Mouse (Mus musculus) ES-E14 (cell line): ENCODE measurements at regions not wholly inside any gene's neighbourhood (a gene's known extent, or its start where the extent isn't known, plus 50 kb on each side); places are given as distances from the start of the nearest gene placed in this dataset.

Experiments used
- DNase-seq: peaks from one replicate; pipeline ENCODE4 v3.0.0-alpha.2; 2013; ENCODE audit warnings: low read depth, low spot score
- H3K27ac ChIP-seq: 2 replicates; pipeline ENCODE4 v1.5.1; 2012; ENCODE audit warnings: low read depth, mild to moderate bottlenecking, low read length, moderate library complexity, mixed read lengths; ENCODE audit not compliant: poor library complexity, insufficient read depth, severe bottlenecking
- H3K36me3 ChIP-seq: 2 replicates; pipeline ENCODE4 v1.6.1; 2012; ENCODE audit warnings: mild to moderate bottlenecking, low read length, moderate library complexity, mixed read lengths; ENCODE audit not compliant: control insufficient read depth, poor library complexity, insufficient read depth, severe bottlenecking
- H3K4me1 ChIP-seq, 2 experiments: fragments of 150-350 bp in 1 of 2; sonication (generic) in 1 of 2; 2 replicates each; pipeline ENCODE4 v1.6.1; 2012; ENCODE audit warnings: low read length in 2 of 2, mild to moderate bottlenecking in 1 of 2, mixed read lengths in 1 of 2; ENCODE audit not compliant: control insufficient read depth in 2 of 2, insufficient read depth in 2 of 2, poor library complexity in 1 of 2
- H3K4me3 ChIP-seq, 2 experiments: fragments of 150-350 bp in 1 of 2; sonication (generic) in 1 of 2; 2 replicates each; pipeline ENCODE4 v1.5.1; 2012; ENCODE audit warnings: low read length in 2 of 2, low read depth in 1 of 2, mild to moderate bottlenecking in 1 of 2, mixed read lengths in 1 of 2; ENCODE audit not compliant: insufficient read depth in 1 of 2, poor library complexity in 1 of 2, severe bottlenecking in 1 of 2
- H3K9ac ChIP-seq: 2 replicates; pipeline ENCODE4 v1.6.1; 2012; ENCODE audit warnings: low read depth, mild to moderate bottlenecking, low read length, mixed read lengths; ENCODE audit not compliant: poor library complexity, insufficient read depth, severe bottlenecking
- H3K9me3 ChIP-seq: fragments of 150-350 bp; sonication (generic); 2 replicates; pipeline ENCODE4 v1.6.1; 2012; ENCODE audit warnings: low read depth, mild to moderate bottlenecking, low read length; ENCODE audit not compliant: control insufficient read depth, insufficient read depth
- CHD2 ChIP-seq: IDR thresholded peaks from 2 replicates; pipeline ENCODE4 v1.6.1; 2014; ENCODE audit warnings: mild to moderate bottlenecking, low read depth, low read length, inconsistent platforms
- HCFC1 ChIP-seq: IDR thresholded peaks from 2 replicates; pipeline ENCODE4 v1.6.1; 2012; ENCODE audit warnings: low read length, inconsistent platforms, borderline replicate concordance; ENCODE audit not compliant: insufficient read depth
- MAFK ChIP-seq: IDR thresholded peaks from 2 replicates; pipeline ENCODE4 v1.6.1; 2014; ENCODE audit warnings: mild to moderate bottlenecking, low read depth, low read length, inconsistent platforms; ENCODE audit not compliant: insufficient read depth
- ZC3H11A ChIP-seq: IDR thresholded peaks from 2 replicates; pipeline ENCODE4 v1.6.1; 2012; ENCODE audit warnings: low read depth, mild to moderate bottlenecking, inconsistent platforms, low read length, borderline replicate concordance
- ZNF384 ChIP-seq: IDR thresholded peaks from 2 replicates; pipeline ENCODE4 v1.6.1; 2012; ENCODE audit warnings: low read depth, low read length, inconsistent platforms
- in situ Hi-C, 2 experiments: fragments of 600-800 bp; cut with MboI; formaldehyde crosslinking; loops; one replicate each; pipeline ENCODE4 v1.15.1; 2025; ENCODE audit warnings: low sequenced_read_pairs in 2 of 2, inconsistent platforms in 1 of 2; ENCODE audit not compliant: unreplicated experiment in 2 of 2

DNA sequence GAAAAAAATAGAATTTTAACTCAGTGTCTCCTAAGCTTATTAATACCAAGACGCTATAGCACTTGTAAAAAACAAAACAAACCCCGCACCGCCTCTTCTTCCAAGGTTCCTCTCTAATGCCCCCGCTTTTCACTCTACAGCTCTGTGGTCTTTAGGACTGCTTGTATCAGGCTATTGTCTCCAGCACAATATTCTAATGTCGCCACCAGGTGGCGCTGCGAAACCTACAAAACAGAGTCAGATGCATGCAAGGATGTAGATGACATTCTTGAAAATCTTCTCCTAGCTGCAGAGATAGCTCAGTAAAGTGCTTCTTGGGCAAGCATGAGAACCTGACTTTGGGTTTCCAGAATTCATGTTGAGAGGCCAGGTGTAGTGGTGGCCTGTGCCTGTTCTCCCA is 75.9 kb upstream of the C2cd4b start:
- Histone ChIP-seq H3K9ac (no peak overlapping the region), H3K36me3 (no peaks in the 10 kb centered on the region), H3K27ac (no peak overlapping the region), H3K4me3 (no peak overlapping the region), H3K9me3 (no peaks in the 10 kb centered on the region), H3K4me1 (no peaks in the 10 kb centered on the region)
- in situ Hi-C loops = loop anchor here in 1 of 2 experiments (10.0 kb wide), 1 partner anchor 121 kb away; no protein-coding TSS in a partner anchor
- TF ChIP-seq ZC3H11A (peak; percentile 88), CHD2 (no peak)
- peak; percentile 73 for DNase-seq

GRCm38 (mm10) chr9:67692396-67692795 is 66.8 kb upstream of the C2cd4b start:
- in situ Hi-C loops = no loop called here
- Histone ChIP-seq H3K27ac (no peak overlapping the region), H3K4me1 (peaks cover 0 to 5% of the 10 kb centered on the region in 2 experiments; a peak in 1 of 4 replicates), H3K9ac (no peak overlapping the region), H3K9me3 (no peaks in the 10 kb centered on the region), H3K36me3 (no peaks in the 10 kb centered on the region), H3K4me3 (no peak overlapping the region)
- DNase-seq = no peak
- no peak for TF ChIP-seq MAFK
- TF ChIP-seq ZC3H11A = no peak
- no peak for TF ChIP-seq CHD2
- TF ChIP-seq ZNF384 = no peak
- TF ChIP-seq HCFC1 = no peak

DNA sequence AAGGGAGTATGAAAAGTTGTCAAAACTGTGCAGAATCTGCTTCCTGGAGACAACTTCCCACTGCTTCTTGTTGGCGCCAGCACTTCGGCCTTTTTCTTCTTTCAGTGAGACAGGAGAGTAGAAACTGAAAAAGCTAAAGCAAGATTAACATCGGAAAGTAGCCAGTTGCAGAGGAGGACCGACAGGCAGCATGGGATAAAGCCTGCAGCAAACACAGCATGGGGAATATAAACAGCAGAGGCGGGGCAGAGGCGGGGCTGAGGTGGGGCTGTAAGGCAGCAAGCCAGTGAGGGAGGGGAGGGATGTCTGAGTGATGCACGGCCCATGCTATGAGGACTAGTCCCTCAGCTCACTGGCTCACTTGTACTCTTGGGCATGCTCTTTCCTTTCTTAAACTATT is 65.5 kb upstream of the C2cd4b start:
- TF ChIP-seq ZC3H11A (no peak), ZNF384 (no peak), CHD2 (no peak), MAFK (no peak), HCFC1 (no peak)
- Histone ChIP-seq H3K36me3 (no peaks in the 10 kb centered on the region), H3K9ac (no peak overlapping the region), H3K4me3 (no peak overlapping the region), H3K27ac (no peak overlapping the region), H3K9me3 (no peaks in the 10 kb centered on the region), H3K4me1 (peaks cover 0 to 5% of the 10 kb centered on the region in 2 experiments; a peak in 1 of 4 replicates)
- in situ Hi-C loops = no loop called here
- no peak for DNase-seq

DNA sequence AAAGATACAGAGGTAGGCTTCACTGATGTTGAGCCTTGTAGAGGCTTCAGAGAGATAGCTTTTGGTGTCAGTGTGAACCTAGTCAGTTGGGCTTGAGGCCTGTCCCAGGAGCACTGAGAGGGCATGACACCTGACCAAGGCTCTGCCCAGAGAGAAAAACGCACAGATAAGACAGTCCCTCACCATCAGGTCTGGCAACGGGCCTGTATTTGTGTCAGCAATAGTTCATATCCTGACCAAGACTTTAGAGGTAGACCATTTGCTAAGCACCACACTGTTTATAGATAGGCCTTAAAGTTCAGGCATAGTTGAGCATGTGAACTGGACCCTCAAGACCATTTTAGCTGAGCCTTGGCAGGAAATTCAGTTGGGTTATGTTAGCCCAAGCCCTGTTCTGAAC is 60.4 kb upstream of the C2cd4b start:
- no peak for DNase-seq
- in situ Hi-C loops = no loop called here
- Histone ChIP-seq H3K4me3 (no peak overlapping the region), H3K27ac (no peak overlapping the region), H3K9ac (no peak overlapping the region), H3K9me3 (no peaks in the 10 kb centered on the region), H3K4me1 (0 out of 4 replicates have a peak, but pooled peaks cover 0 to under 1% of the 10 kb centered on the region in 2 experiments), H3K36me3 (no peaks in the 10 kb centered on the region)
- no peak for TF ChIP-seq MAFK
- TF ChIP-seq CHD2 = no peak
- TF ChIP-seq HCFC1 = no peak
- TF ChIP-seq ZC3H11A = no peak
- no peak for TF ChIP-seq ZNF384

- H3K9ac ChIP-seq = peak overlapping the region; percentile 15; the same call in 1 of the 2 replicates
- in situ Hi-C loops = no loop called here
- H3K27ac ChIP-seq = no peak overlapping the region
- DNase-seq = no peak
- peak overlapping the region; percentile 32 to 41; a peak in 3 of 4 replicates for H3K4me3 ChIP-seq
- H3K4me1 ChIP-seq = no peaks in the 10 kb centered on the region
- TF ChIP-seq MAFK = no peak
- no peaks in the 10 kb centered on the region for H3K36me3 ChIP-seq
- no peaks in the 10 kb centered on the region for H3K9me3 ChIP-seq
Measured at GRCm38 (mm10) chr9:67699846-67700579, 59.2 kb upstream of the C2cd4b start.
